Mouse (Mus musculus) adrenal gland, adult 18-20 months (tissue): Measurements from ENCODE around the gene Dctd. TPM values are rescaled to one million over a fixed set of nuclear protein-coding genes. Genes with fewer than 3 reads are reported as not detected.
A peak's percentile ranks its signal among the peaks of the same experiment; 100 is the strongest.
"Not testable (repeated sequence)": the region's sequence is repeated elsewhere in the genome, so short reads cannot be mapped to it uniquely, and the experiment has no call there.

ENCODE experiments used
- DNase-seq, 2 experiments: peaks; one replicate each; pipeline ENCODE4 v3.0.0; 2021 to 2022; ENCODE audit warnings: low spot score in 2 of 2
- total RNA-seq, 2 experiments: library from RNA; stranded (reverse); gene quantifications; 1 replicate in 1 of 2; 2 replicates in 1 of 2; pipeline ENCODE4 v1.2.3; 2021

Dctd gene
- total RNA-seq, 2 experiments from 2014 or later, result 0.96 to 2.9 TPM

DNA sequence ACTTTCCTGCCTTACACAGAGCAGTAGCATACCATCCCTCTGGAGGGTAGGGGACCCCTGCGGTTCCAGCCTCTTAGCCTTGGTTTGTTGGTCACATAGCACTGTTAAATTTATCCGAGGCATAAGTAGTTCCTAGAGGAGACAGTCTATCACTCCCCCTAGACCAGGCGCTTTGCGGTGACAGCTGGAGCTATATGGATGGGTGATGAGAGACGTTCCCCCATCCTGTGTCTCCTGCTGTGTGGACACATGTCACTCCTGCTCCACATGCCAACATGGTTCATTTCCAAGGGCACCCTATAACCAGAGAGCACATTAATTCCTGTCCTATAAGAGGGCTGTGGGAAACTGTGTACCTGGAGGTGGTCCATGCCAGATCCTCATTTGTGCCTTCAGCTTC, 42.1 kb downstream of the Dctd start:
- DNase-seq, result no peak

GRCm38 (mm10) chr8:48145766-48146165, 46.9 kb downstream of the Dctd start:
- no peak for DNase-seq

GRCm38 (mm10) chr8:48146449-48146848, 47.6 kb downstream of the Dctd start:
- no peak for DNase-seq

DNA sequence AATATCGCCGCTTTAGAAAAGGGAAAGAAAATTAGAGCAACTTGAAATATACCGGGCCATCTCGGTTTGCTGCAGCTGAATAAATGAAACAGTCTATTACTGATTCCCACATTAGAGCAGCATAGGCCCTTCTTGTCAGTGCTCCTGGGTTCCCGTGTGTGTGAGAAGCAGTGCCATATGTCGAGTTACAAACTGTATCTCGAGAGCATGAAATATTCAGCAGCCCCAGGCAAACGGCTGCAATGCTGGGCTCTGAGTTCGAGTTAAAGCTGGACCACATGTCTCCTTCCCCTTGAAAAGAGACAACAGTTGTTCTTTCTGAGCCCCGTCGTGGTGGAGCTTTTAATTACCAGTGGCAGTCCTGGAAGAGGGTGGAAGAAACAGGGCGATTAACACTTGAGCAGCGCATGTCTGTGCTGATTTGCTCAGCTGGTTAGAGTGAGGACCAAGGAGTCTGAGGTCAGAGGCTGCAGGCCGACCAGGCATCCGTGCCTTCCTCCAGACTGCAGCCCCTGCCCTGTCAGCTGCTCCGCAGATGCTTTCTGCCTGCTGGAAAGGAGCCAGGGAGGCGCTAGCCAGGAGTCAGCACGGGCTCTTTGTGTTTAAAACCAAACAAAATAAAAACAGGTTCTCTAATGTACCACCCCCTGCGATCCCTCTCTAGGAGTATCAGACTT, 53.3 kb downstream of the Dctd start:
- DNase-seq, result no peak

GRCm38 (mm10) chr8:48153360-48154121, 54.6 kb downstream of the Dctd start:
- peak; percentile 37 to 51 for DNase-seq

DNA sequence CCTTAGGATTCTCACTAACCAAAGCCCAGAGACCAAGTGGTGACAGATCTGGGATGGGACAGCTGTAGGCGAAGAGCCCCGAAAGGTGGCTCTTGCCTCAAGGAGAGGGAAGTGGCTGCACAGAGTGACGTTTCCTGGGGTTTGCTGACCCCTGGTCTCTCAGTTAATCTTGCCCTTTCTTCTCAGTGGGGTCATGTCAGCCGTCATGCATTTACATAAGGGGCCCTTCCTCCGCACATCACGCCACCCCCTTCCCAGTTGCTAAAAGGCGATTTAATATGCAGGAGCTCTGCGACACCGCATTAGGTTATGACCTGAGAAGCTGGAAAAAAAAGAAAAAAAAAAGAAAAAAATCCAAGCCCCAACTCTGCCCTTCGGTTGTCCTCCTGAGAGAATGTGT, 58.8 kb downstream of the Dctd start:
- DNase-seq, result no peak

DNA sequence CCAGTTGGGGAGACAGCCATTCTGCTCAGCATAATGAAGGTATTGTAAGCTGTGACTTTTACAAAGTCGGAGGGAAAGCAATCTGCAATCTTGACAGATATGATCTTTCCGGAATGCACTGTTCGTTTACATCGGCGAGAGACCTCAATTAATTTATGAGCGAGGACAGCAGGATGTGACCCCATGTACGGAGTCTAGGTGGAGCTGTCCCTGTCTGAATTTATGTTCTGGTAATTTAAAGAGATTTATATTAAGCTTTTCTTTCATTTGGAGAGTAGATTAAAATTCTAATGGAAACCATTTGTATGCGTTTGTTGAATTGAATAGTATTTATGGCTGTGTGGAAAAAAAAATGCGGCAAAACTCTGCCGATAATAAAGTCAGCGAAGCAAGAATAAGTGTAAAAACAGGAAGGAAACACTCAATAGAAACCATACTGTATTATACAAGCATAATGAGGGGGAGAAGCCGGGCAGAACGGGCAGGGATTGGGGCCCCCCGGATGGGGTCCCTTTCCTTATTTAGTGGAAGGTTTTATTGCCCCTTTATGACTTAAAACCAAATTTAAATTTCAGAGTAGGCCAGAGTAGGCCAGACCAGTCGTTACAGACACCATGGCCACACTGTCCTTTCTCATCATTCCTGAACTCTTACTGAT, 59.8 kb downstream of the Dctd start:
- no peak for DNase-seq

DNA sequence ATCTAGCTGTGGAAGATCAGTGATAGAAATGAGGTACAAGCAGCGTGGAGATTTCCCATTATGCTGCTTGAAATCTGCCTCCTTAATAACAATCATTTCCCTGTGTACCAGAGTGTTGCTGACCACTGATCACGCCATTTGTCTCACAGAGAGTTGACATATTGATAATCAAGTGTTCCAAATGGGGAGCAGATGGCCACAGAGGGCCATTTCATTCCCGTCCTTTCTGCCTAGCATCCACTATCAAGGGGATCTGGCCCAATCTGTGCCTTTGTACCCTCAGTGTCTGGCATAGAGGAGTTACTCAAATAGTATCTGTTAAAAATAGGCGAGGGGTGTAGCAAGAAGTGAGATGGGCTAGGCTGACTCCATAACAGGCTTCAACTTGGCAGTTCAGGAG, 78.5 kb downstream of the Dctd start:
- DNase-seq, result no peak

DNA sequence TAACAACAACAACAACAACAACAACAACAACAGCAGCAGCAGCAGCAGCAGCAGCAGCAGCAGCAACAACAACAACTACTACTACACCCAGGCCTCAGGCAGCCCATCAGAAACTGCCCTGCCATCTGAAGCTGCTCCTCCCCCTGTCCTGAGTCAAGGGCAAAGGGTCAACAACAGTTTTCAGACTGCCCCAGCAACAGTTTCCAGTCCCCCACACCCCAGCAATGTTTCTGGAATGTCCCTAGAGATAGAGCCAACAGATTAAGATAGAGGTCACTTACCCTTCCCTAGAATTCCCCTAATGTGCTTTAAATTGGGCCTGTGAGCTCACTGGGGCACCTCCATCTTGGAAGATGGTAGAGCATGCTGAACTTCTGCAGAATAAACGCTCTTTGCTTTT, 79.0 kb downstream of the Dctd start:
- DNase-seq, result no peak

DNA sequence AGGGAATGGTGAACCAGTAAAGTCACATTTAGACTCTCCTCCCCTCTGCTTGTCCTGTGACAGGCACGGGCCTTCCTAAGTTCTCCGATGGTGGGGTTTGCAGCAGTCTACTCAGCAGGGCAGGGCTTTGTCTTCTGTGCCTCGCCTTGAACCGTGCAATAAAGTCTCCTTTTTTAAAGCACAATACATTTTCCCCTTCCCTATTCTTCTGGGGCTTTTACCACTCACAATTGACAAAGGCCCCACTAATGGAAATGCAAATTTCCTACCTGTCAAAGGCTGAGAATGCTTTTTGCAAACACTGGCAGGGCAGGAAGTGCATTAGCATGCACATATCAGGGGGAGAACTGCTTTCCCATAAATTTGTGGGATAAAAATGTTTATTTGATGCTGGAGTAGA, 80.1 kb downstream of the Dctd start:
- no peak for DNase-seq

DNA sequence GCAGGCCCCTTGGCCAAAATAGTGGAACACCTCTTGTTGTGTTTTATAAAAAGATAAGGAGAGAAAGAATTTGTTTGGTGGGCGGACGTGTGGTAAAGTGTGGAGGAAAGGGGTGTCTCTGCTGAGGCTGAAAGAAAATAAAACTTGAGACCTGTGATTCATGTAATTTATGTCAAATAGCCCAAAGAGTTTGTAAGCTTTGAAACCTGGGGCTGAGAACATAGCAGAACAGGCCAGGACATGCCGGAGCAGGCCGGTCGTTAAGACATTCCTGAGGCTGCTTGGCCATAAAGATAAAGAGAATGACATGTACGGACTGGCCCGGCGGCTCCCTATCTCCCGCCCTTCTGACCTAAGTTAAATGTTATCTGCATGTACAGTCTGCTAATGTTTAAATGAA, 81.3 kb downstream of the Dctd start:
- DNase-seq, result not testable (repeated sequence)

- no peak for DNase-seq
Measured at GRCm38 (mm10) chr8:48181000-48181399, 82.1 kb downstream of the Dctd start.

DNA sequence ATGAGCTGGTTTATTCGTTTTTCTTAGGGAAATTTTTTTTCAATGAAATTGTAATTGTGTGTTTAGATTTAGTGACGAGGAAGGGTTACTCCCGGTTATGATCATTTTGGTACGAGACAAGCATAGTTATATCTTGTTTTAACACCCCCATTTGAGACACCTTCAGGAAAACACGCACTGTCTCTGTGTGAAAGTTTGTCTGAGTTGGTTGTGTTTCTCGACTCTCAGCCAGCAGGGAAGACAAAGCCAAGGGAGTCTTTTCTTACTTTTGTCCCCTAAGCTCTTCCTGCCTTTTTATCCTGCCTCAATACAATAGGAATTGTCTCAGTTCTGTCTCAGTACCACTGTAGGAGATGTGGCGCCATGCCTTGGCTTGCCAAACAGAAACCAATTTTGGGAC, 84.9 kb downstream of the Dctd start:
- no peak for DNase-seq

DNA sequence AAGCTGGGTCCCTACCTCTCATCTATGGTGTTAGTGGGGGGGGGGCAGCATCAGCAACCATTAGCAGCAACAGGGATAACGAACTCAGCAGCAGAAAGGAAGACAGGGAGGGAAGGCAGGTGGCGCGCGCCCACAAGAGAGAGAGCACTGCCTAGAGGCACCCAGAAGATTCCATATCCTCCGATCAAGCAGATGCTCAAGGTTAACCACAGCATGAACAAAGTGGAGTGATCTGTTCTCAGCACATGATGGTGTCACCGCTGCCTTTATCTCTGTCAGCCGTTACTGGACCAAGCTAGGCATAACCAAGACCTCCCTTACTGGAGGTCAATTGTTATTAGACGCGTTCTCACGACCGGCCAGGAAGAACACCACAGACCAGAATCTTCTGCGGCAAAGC, 89.7 kb downstream of the Dctd start:
- no peak for DNase-seq

GRCm38 (mm10) chr8:48195971-48196370, 97.1 kb downstream of the Dctd start:
- DNase-seq, result no peak

GRCm38 (mm10) chr8:48199171-48199570, 100.3 kb downstream of the Dctd start:
- no peak for DNase-seq

DNA sequence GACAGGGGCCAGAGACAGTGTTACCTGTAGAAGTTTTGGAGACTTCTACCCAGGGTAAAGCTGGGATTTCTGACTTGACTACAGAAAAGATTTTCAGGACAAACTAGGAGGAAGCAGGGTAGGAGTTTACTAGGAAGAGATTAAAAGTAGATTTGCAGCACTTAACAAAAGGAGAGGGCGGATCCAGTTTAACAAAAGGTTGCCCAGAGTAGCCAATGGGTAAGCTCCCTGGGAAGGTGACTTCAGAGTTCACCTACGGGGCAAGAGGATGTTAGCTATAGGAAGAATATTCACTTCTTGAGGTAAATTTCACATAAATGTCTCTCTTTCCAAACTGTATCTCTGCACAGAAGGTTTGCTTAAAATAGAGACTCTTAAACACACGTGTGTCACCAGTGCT, 103.7 kb downstream of the Dctd start:
- no peak for DNase-seq

Other genes starting within 250 kb of the Dctd start
- gene Wwc2, start 108.2 kb upstream of the Dctd start, total RNA-seq, result 10 to 100 TPM; 22.1 to 24.3 TPM